Mouse (Mus musculus): Measurements from ENCODE around the gene Arglu1.
A peak's percentile ranks its signal among the peaks of the same experiment; 100 is the strongest.

The Arglu1 gene

GRCm38 (mm10) chr8:8658426-8659224, 31.7 kb downstream of the Arglu1 start:
- peak; percentile 67 for DNase-seq (ENCODE audit: low read depth, low spot score)

- DNase-seq (ENCODE audit: low read depth, low spot score): no peak
Measured at GRCm38 (mm10) chr8:8657692-8658355, 32.5 kb downstream of the Arglu1 start.

GRCm38 (mm10) chr8:8656578-8657441, 33.5 kb downstream of the Arglu1 start:
- peak; percentile 41 for DNase-seq (ENCODE audit: low read depth, low spot score)

- peak; percentile 87 for DNase-seq (ENCODE audit: low read depth, low spot score)
Measured at GRCm38 (mm10) chr8:8655346-8656340, 34.7 kb downstream of the Arglu1 start.

- DNase-seq (ENCODE audit: low read depth, low spot score): no peak
Measured at GRCm38 (mm10) chr8:8653906-8654489, 36.3 kb downstream of the Arglu1 start.

- DNase-seq (ENCODE audit: low read depth, low spot score): no peak
Measured at GRCm38 (mm10) chr8:8653343-8653742, 37.0 kb downstream of the Arglu1 start.

- DNase-seq (ENCODE audit: low read depth, low spot score): no peak
Measured at GRCm38 (mm10) chr8:8652388-8652787, 37.9 kb downstream of the Arglu1 start.

- peak; percentile 59 for DNase-seq (ENCODE audit: low read depth, low spot score)
Measured at GRCm38 (mm10) chr8:8649944-8650343, 40.4 kb downstream of the Arglu1 start.

GRCm38 (mm10) chr8:8649536-8649935, 40.8 kb downstream of the Arglu1 start:
- DNase-seq (ENCODE audit: low read depth, low spot score): no peak

GRCm38 (mm10) chr8:8648686-8649085, 41.6 kb downstream of the Arglu1 start:
- no peak for DNase-seq (ENCODE audit: low read depth, low spot score)

GRCm38 (mm10) chr8:8647824-8648223, 42.5 kb downstream of the Arglu1 start:
- DNase-seq (ENCODE audit: low read depth, low spot score): no peak

- no peak for DNase-seq (ENCODE audit: low read depth, low spot score)
Measured at GRCm38 (mm10) chr8:8647319-8647718, 43.0 kb downstream of the Arglu1 start.

GRCm38 (mm10) chr8:8644160-8644915, 46.0 kb downstream of the Arglu1 start:
- DNase-seq (ENCODE audit: low read depth, low spot score): no peak

GRCm38 (mm10) chr8:8640264-8640588, 50.1 kb downstream of the Arglu1 start:
- DNase-seq (ENCODE audit: low read depth, low spot score): peak; percentile 17

- DNase-seq (ENCODE audit: low read depth, low spot score): peak; percentile 22
Measured at GRCm38 (mm10) chr8:8639569-8640263, 50.6 kb downstream of the Arglu1 start.

GRCm38 (mm10) chr8:8631394-8631793, 58.9 kb downstream of the Arglu1 start:
- no peak for DNase-seq (ENCODE audit: low read depth, low spot score)

GRCm38 (mm10) chr8:8624017-8624416, 66.3 kb downstream of the Arglu1 start:
- no peak for DNase-seq (ENCODE audit: low read depth, low spot score)

GRCm38 (mm10) chr8:8623486-8623885, 66.8 kb downstream of the Arglu1 start:
- no peak for DNase-seq (ENCODE audit: low read depth, low spot score)

- DNase-seq (ENCODE audit: low read depth, low spot score): no peak
Measured at GRCm38 (mm10) chr8:8622476-8622875, 67.8 kb downstream of the Arglu1 start.
